Mouse (Mus musculus): Measurements from ENCODE around the gene Neurod4. TPM values are rescaled to one million over a fixed set of nuclear protein-coding genes. Genes with fewer than 3 reads are reported as not detected.

Gene Neurod4
- total RNA-seq, 1 experiment from 2014 or later, result not detected

DNA sequence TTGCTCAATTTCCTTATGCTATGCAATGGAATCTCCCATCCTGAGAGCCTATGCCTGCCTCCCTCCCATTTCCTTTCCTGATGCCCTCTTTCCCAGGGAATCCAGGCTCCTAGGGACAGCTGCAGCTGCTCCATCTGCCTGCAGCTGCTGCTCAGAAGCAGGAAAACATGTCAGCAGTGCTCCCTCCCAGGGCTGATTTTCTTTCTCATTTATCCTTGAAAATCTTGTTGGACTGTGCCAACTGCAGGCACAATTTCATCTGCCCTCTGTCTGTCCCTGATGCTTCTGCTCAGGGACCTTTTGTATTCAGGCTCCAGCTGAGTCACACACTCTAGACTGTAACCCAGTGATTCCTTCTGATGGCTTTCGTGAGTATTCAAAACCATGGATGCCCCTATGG lies 20.6 kb downstream of the Neurod4 start:
- no peak for ATAC-seq (replicated peaks; ENCODE audit: insufficient number of reproducible peaks, low FRiP score, low TSS enrichment, poor library complexity, severe bottlenecking)

GRCm38 (mm10) chr10:130244271-130244670 lies 35.8 kb downstream of the Neurod4 start:
- ATAC-seq (replicated peaks; ENCODE audit: insufficient number of reproducible peaks, low FRiP score, low TSS enrichment, poor library complexity, severe bottlenecking), result no peak

DNA sequence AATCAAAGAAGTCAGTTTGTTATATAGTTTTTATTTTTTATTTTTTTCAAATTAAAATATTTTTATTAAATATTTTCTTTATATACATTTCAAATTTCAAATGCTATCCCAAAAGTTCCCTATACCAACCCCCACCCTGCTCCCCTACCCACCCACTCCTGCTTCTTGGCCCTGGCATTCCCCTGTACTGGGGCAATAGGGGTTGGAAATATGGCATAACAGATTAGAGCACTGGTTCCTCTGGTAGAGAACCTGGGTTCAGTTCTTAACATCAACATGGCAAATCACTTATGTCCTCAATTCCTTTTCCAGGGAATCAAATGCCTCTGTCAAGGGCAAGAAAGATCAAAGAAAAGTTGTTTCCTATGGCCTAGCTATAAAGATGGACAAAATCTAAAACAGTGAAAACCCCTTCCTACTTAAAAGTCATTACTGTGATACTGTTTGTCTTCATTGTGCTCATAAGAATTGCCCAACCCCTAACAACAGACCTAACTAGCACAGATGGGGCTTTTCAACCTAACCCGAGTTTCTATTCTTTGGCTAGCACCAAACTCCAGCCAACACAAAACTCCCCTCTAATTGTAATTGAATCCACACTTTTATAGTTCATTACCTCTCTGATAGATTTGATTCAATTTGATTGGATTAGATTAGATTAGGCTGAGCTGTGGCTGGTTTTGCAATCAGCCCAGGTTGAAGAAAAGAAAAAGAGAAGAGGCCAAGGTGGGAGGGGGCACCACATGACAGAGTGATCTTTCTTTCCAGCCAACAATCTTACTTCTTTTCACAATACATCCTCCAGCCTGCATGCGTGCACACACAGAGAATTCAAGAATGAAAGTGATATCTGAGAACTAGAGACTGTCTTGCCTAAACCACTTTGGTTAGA lies 41.5 kb downstream of the Neurod4 start:
- no peak for ATAC-seq (replicated peaks; ENCODE audit: insufficient number of reproducible peaks, low FRiP score, low TSS enrichment, poor library complexity, severe bottlenecking)

DNA sequence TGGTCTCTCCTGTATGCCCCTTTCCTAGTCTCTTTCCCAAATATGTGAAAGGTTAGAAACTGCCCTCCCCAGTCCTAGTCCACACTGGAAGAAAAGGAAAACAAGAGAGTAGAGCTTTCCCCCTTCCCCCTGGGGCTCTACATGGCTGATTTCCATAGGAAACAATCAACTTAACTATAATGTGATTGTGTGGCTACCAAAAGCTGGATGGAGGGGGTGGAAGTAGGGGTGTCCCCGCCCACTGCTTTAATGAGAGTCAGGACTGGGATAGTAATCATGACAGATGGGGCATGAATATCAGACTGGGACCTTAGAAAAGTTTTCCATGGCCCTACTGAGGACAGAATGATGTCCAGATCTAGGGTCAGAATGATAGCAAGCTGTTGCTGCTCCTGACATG lies 45.5 kb downstream of the Neurod4 start:
- ATAC-seq (replicated peaks; ENCODE audit: insufficient number of reproducible peaks, low FRiP score, low TSS enrichment, poor library complexity, severe bottlenecking), result no peak

DNA sequence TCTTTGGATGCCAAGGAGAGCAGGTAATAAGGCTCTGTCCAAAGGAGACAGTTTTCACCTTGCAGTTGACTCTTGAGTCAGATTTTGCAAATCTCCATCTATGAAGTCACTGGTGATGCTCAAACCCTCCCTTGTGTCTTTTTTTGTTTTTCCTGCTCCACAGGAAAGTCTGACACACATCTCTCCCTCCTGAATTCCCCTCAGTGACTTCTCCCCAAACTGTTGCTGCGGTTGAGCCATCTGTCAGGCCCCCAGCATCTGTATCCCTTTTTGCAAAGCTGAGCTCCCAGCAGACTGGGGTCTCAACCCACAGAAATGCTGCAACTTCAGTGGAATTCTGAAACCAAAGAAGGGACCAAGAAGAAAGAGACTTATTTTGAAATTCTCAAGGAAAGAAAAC lies 47.9 kb downstream of the Neurod4 start:
- no peak for ATAC-seq (replicated peaks; ENCODE audit: insufficient number of reproducible peaks, low FRiP score, low TSS enrichment, poor library complexity, severe bottlenecking)

- no peak for ATAC-seq (replicated peaks; ENCODE audit: insufficient number of reproducible peaks, low FRiP score, low TSS enrichment, poor library complexity, severe bottlenecking)
Measured at GRCm38 (mm10) chr10:130229584-130229983, 50.5 kb downstream of the Neurod4 start.

GRCm38 (mm10) chr10:130228246-130228645 lies 51.8 kb downstream of the Neurod4 start:
- peak; percentile 66; the same call in 1 of the 2 replicates for ATAC-seq (replicated peaks; ENCODE audit: insufficient number of reproducible peaks, low FRiP score, low TSS enrichment, poor library complexity, severe bottlenecking)

GRCm38 (mm10) chr10:130225034-130225433 lies 55.0 kb downstream of the Neurod4 start:
- no peak for ATAC-seq (replicated peaks; ENCODE audit: insufficient number of reproducible peaks, low FRiP score, low TSS enrichment, poor library complexity, severe bottlenecking)

Other genes with a start within 250 kb of the Neurod4 start
- gene Olfr821, start 249.9 kb downstream of the Neurod4 start, total RNA-seq (2017), result not detected in 3 replicates
- not detected in 3 replicates for gene Olfr822, start 209.0 kb downstream of the Neurod4 start, total RNA-seq (2017)
- not detected in 3 replicates for gene Olfr823, start 164.9 kb downstream of the Neurod4 start, total RNA-seq (2017)
- gene Olfr824, start 150.2 kb downstream of the Neurod4 start, total RNA-seq (2017), result not detected in 3 replicates
- not detected in 3 replicates for gene Olfr825, start 113.5 kb downstream of the Neurod4 start, total RNA-seq (2017)
- not detected in 3 replicates for gene Olfr826, start 96.1 kb downstream of the Neurod4 start, total RNA-seq (2017)
- gene Olfr827, start 65.8 kb downstream of the Neurod4 start, total RNA-seq (2017), result not detected in 3 replicates
- gene Tespa1, start 42.6 kb upstream of the Neurod4 start, total RNA-seq (2017), result 26.6 to 78.3 TPM (median 40.3 TPM) in 3 replicates
- gene Vmn2r84, start 114.1 kb upstream of the Neurod4 start, total RNA-seq (2017), result 0.19 TPM in 1 of 3 replicates, not detected in the others
- gene Vmn2r85, start 149.5 kb upstream of the Neurod4 start, total RNA-seq (2017), result not detected in 3 replicates
- gene Vmn2r86, start 175.8 kb upstream of the Neurod4 start, total RNA-seq (2017), result not detected in 3 replicates
- not detected in 3 replicates for gene Vmn2r87, start 217.2 kb upstream of the Neurod4 start, total RNA-seq (2017)

Measured in monocyte, adult 5-6 weeks (primary cell).